Mouse (Mus musculus) myocyte (in vitro differentiated cells): Measurements from ENCODE around the gene Cpb2. TPM values are rescaled to one million over a fixed set of nuclear protein-coding genes. Genes with fewer than 3 reads are reported as not detected.

Source experiments
- H3K27me3 ChIP-seq: one replicate; pipeline ENCODE4 v1.6.1; 2011; ENCODE audit not compliant: control insufficient read depth, insufficient read depth, insufficient read length
- H3K36me3 ChIP-seq: one replicate; pipeline ENCODE4 v1.6.1; 2011; ENCODE audit not compliant: control insufficient read depth, insufficient read depth
- H3K4me2 ChIP-seq: one replicate; pipeline ENCODE4 v1.6.1; 2011; ENCODE audit warnings: low read depth, control low read depth
- H3K4me3 ChIP-seq: one replicate; pipeline ENCODE4 v1.5.1; 2011; ENCODE audit warnings: mild to moderate bottlenecking, control low read depth, moderate library complexity
- H3K79me2 ChIP-seq: one replicate; pipeline ENCODE4 v1.6.1; 2011; ENCODE audit not compliant: control insufficient read depth, insufficient read depth
- H3ac ChIP-seq: one replicate; pipeline ENCODE4 v1.6.1; 2011; ENCODE audit not compliant: control insufficient read depth, insufficient read length
- CEBPB ChIP-seq: IDR thresholded peaks from 2 replicates; pipeline ENCODE4 v1.6.1; 2011; ENCODE audit warnings: mild to moderate bottlenecking, moderate library complexity; ENCODE audit not compliant: poor library complexity, insufficient read depth, severe bottlenecking
- E2F4 ChIP-seq: IDR thresholded peaks from one replicate; pipeline ENCODE4 v1.6.1; 2011; ENCODE audit warnings: mild to moderate bottlenecking, control low read depth, moderate library complexity; ENCODE audit not compliant: insufficient read depth
- MAX ChIP-seq: IDR thresholded peaks from one replicate; pipeline ENCODE4 v1.6.1; 2011; ENCODE audit warnings: low read depth, mild to moderate bottlenecking, control low read depth
- MYOD1 ChIP-seq, 3 experiments: IDR thresholded peaks; one replicate each; pipeline ENCODE4 v1.6.1; 2011; ENCODE audit warnings: control low read depth in 2 of 3, low read depth in 2 of 3, mild to moderate bottlenecking in 2 of 3, moderate library complexity in 1 of 3; ENCODE audit not compliant: insufficient read length in 2 of 3, control insufficient read depth in 1 of 3
- MYOG ChIP-seq, 3 experiments: IDR thresholded peaks; one replicate each; pipeline ENCODE4 v1.6.1; 2011; ENCODE audit warnings: control low read depth in 2 of 3, low read depth in 2 of 3, mild to moderate bottlenecking in 2 of 3; ENCODE audit not compliant: insufficient read length in 2 of 3, control insufficient read depth in 1 of 3, insufficient read depth in 1 of 3
- POLR2A ChIP-seq: IDR thresholded peaks from one replicate; pipeline ENCODE4 v1.6.1; 2011; ENCODE audit warnings: low read depth, mild to moderate bottlenecking, control low read depth, moderate library complexity; ENCODE audit not compliant: insufficient read length
- POLR2AphosphoS2 ChIP-seq: IDR thresholded peaks from one replicate; pipeline ENCODE4 v1.6.1; 2011; ENCODE audit warnings: low read depth, control low read depth; ENCODE audit not compliant: insufficient read length
- REST ChIP-seq: IDR thresholded peaks from one replicate; pipeline ENCODE4 v1.6.1; 2011; ENCODE audit warnings: mild to moderate bottlenecking, control low read depth, moderate library complexity; ENCODE audit not compliant: insufficient read depth, insufficient read length
- SRF ChIP-seq: IDR thresholded peaks from one replicate; pipeline ENCODE4 v1.6.1; 2011; ENCODE audit warnings: low read depth; ENCODE audit not compliant: control insufficient read depth, insufficient read length
- TCF12 ChIP-seq: IDR thresholded peaks from one replicate; pipeline ENCODE4 v1.6.1; 2011; ENCODE audit warnings: mild to moderate bottlenecking, control low read depth; ENCODE audit not compliant: poor library complexity, insufficient read depth, severe bottlenecking
- TCF3 ChIP-seq: IDR thresholded peaks from one replicate; pipeline ENCODE4 v1.6.1; 2011; ENCODE audit warnings: low read depth, control low read depth; ENCODE audit not compliant: insufficient read length
- USF1 ChIP-seq: IDR thresholded peaks from one replicate; pipeline ENCODE4 v1.6.1; 2011; ENCODE audit warnings: low read depth, mild to moderate bottlenecking, control low read depth, moderate library complexity
- polyA plus RNA-seq: library from polyadenylated mRNA; unstranded; fragments of >200 nt; fragmentation: generic; extraction: Trizol; gene quantifications from one replicate; pipeline ENCODE4 v1.2.1, GENCODE M21; 2012; ENCODE audit warnings: missing spikeins

Cpb2 gene
- polyA plus RNA-seq, 1 experiment, result not detected

DNA sequence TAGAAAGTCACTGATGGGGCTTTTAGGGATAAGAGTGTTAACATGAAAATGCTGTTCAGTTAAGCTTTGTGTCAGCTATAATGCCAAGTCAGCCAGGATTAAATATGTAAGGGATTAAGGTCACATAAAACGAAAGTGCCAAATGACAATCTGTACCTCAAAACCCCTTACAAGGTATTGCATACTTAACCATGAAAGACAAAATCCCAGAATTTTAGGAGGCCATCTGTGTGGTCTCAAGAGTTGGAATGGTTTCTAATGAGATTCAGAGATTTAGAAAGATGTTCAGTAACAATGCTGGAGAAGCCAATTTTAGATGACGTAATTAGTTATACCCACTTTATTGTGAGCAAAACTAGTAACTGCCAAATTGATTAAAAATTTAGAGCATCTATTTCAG lies 72.4 kb downstream of the Cpb2 start:
- H3K36me3 ChIP-seq, result peaks cover 17% of the 10 kb centered on the region
- no peak overlapping the region for H3K4me3 ChIP-seq
- TF ChIP-seq TCF12 (no peak), REST (no peak), MYOD1 (IDR thresholded peaks at IDR 0.05; ENCODE audit: control insufficient read depth in 1 of 3, insufficient read length in 2 of 3, low read depth in 2 of 3) (no peak), MYOG (IDR thresholded peaks at IDR 0.05; ENCODE audit: control insufficient read depth in 1 of 3, insufficient read depth in 1 of 3, insufficient read length in 2 of 3, low read depth in 2 of 3) (no peak), E2F4 (no peak), TCF3 (no peak), CEBPB (no peak), POLR2A (no peak), USF1 (no peak), SRF (no peak), POLR2AphosphoS2 (no peak), MAX (no peak)
- H3K27me3 ChIP-seq, result no peaks in the 10 kb centered on the region
- no peaks in the 10 kb centered on the region for H3K79me2 ChIP-seq
- H3ac ChIP-seq, result no peak overlapping the region
- H3K4me2 ChIP-seq, result no peak overlapping the region

DNA sequence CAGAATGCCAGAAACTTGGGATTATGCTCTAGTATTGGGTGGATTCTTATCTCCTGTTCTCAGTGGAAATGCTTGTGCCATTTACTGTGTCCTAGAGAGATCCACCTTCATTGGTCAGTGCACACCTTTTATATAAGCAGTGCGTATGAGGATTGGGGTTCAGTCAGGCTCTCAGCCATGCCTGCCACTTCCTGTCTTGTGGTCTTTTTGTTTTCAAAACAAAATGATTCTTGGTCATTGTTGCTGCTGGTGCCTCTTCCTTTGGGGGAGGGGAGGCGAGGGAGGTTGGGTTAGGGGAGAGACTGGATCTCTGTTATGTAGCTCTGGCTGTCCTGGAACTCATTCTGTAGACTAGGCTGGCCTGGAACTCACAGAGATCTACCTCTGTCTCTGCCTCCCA lies 76.6 kb downstream of the Cpb2 start:
- Histone ChIP-seq H3K36me3 (peaks cover 19% of the 10 kb centered on the region), H3K4me2 (no peak overlapping the region), H3K79me2 (no peaks in the 10 kb centered on the region), H3K27me3 (no peaks in the 10 kb centered on the region), H3ac (no peak overlapping the region), H3K4me3 (no peak overlapping the region)
- no peak for TF ChIP-seq E2F4
- TF ChIP-seq SRF, result no peak
- TF ChIP-seq CEBPB, result no peak
- no peak for TF ChIP-seq USF1
- TF ChIP-seq TCF3, result no peak
- TF ChIP-seq MYOD1 (IDR thresholded peaks at IDR 0.05; ENCODE audit: control insufficient read depth in 1 of 3, insufficient read length in 2 of 3, low read depth in 2 of 3), result no peak
- TF ChIP-seq POLR2AphosphoS2, result no peak

DNA sequence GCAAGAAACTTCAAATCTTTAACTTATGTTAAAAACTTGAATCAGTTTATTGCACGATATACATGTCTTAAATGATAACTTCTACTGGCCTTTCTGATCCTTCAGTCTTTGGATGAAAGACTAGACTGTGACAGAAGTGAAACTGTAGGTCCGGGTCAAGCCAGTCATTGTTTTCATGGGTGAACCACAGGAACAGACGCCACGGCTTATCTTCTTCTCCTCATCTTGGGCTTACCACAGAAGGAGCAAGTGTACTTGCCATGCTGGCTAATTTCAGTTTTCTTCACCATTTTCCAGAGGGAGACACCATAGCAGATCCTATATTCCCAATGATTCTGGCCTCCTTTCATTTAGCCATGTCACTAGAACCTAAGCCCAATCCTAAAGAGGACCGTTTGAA lies 78.2 kb downstream of the Cpb2 start:
- Histone ChIP-seq H3K36me3 (peaks cover 22% of the 10 kb centered on the region), H3K27me3 (no peaks in the 10 kb centered on the region), H3K4me2 (no peak overlapping the region), H3ac (no peak overlapping the region), H3K79me2 (no peaks in the 10 kb centered on the region), H3K4me3 (no peak overlapping the region)
- no peak for TF ChIP-seq POLR2AphosphoS2
- TF ChIP-seq MYOG (IDR thresholded peaks at IDR 0.05; ENCODE audit: control insufficient read depth in 1 of 3, insufficient read depth in 1 of 3, insufficient read length in 2 of 3, low read depth in 2 of 3), result no peak

DNA sequence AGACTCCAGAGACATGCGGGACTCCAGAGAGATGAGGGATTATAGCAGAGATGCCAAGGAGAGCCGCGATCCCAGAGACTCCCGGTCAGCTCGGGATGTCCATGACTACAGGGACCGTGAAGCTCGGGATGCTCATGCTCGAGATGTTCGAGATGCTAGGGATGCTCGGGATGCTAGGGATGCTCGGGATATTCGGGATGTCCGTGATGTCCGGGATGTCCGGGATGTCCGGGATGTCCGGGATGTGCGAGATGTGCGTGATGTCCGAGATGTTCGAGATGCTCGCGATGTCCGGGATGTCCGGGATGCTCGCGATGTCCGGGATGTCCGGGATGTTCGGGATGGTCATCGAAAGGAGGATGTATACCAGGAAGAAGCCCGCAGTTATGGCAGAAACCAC lies 81.3 kb downstream of the Cpb2 start:
- H3ac ChIP-seq, result no peak overlapping the region
- TF ChIP-seq TCF3, result no peak
- TF ChIP-seq POLR2AphosphoS2, result no peak
- TF ChIP-seq MAX, result no peak
- TF ChIP-seq MYOG (IDR thresholded peaks at IDR 0.05; ENCODE audit: control insufficient read depth in 1 of 3, insufficient read depth in 1 of 3, insufficient read length in 2 of 3, low read depth in 2 of 3), result no peak
- no peak overlapping the region for H3K4me3 ChIP-seq
- H3K79me2 ChIP-seq, result no peaks in the 10 kb centered on the region
- peaks cover 32% of the 10 kb centered on the region for H3K36me3 ChIP-seq
- H3K4me2 ChIP-seq, result no peak overlapping the region
- no peaks in the 10 kb centered on the region for H3K27me3 ChIP-seq

DNA sequence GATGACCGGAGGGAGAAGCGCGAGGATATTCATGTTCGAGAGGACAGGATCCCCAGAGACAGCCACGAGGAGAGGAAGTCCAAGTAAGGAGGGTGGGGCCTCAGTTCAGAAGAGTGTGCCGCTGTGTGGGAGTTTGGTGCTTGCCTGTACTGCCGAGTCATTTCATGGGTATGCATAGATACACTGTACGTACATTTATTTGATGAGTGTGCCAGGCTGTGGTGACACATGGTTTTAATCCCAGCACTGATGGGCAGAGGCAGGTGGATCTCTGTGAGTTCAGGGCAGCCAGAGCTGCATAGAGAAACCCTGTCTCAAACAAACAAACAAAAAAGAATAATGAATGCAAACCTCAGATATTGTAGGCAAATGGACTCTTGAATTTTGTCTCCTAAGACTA lies 86.0 kb downstream of the Cpb2 start:
- H3ac ChIP-seq, result no peak overlapping the region
- H3K36me3 ChIP-seq, result peaks cover 32% of the 10 kb centered on the region
- no peak overlapping the region for H3K4me3 ChIP-seq
- no peak for TF ChIP-seq SRF
- peak; percentile 28 to 94 (median 93) for TF ChIP-seq MYOD1 (IDR thresholded peaks at IDR 0.05; ENCODE audit: control insufficient read depth in 1 of 3, insufficient read length in 2 of 3, low read depth in 2 of 3)
- peak; percentile 49 for TF ChIP-seq TCF12
- H3K27me3 ChIP-seq, result no peaks in the 10 kb centered on the region
- no peaks in the 10 kb centered on the region for H3K79me2 ChIP-seq
- no peak overlapping the region for H3K4me2 ChIP-seq

DNA sequence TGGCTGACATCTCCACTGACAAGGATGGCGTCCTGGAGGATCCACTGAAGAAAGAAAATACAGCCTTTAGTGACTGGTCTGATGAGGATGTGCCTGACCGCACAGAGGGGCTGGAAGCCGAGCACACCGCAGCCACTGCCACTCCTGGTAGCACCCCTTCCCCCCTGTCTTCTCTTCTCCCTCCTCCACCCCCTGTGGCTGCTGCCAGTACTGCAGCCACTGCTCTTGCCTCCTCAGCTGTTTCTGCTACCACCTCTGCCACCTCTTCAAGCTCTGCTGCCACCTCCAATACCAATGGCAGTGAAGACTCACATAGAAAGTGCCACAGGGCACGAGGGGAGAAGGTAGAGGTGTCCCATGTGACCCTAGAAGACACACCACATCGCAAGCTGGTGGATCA lies 88.5 kb downstream of the Cpb2 start:
- Histone ChIP-seq H3K79me2 (no peaks in the 10 kb centered on the region), H3K4me2 (no peak overlapping the region), H3K36me3 (peaks cover 22% of the 10 kb centered on the region), H3K4me3 (no peak overlapping the region), H3K27me3 (no peaks in the 10 kb centered on the region), H3ac (no peak overlapping the region)
- TF ChIP-seq POLR2A, result no peak
- TF ChIP-seq TCF12, result no peak
- TF ChIP-seq POLR2AphosphoS2, result no peak
- no peak for TF ChIP-seq SRF
- TF ChIP-seq MYOG (IDR thresholded peaks at IDR 0.05; ENCODE audit: control insufficient read depth in 1 of 3, insufficient read depth in 1 of 3, insufficient read length in 2 of 3, low read depth in 2 of 3), result no peak
- TF ChIP-seq E2F4, result no peak
- TF ChIP-seq MYOD1 (IDR thresholded peaks at IDR 0.05; ENCODE audit: control insufficient read depth in 1 of 3, insufficient read length in 2 of 3, low read depth in 2 of 3), result no peak
- no peak for TF ChIP-seq CEBPB
- no peak for TF ChIP-seq USF1
- no peak for TF ChIP-seq TCF3
- no peak for TF ChIP-seq MAX
- no peak for TF ChIP-seq REST
